Mouse (Mus musculus) layer of hippocampus, adult 8-10 months (tissue): Measurements from ENCODE around the gene 1700025C18Rik. TPM values are rescaled to one million over a fixed set of nuclear protein-coding genes. Genes with fewer than 3 reads are reported as not detected.
A peak's percentile ranks its signal among the peaks of the same experiment; 100 is the strongest.

ENCODE experiments used
- DNase-seq, 2 experiments: peaks; one replicate each; pipeline ENCODE4 v3.0.0; 2022; ENCODE audit warnings: low spot score in 2 of 2
- total RNA-seq, 4 experiments: library from RNA; stranded (reverse); gene quantifications; 2 replicates each; pipeline ENCODE4 v1.2.4; 2022

The 1700025C18Rik gene
- total RNA-seq: not detected

DNA sequence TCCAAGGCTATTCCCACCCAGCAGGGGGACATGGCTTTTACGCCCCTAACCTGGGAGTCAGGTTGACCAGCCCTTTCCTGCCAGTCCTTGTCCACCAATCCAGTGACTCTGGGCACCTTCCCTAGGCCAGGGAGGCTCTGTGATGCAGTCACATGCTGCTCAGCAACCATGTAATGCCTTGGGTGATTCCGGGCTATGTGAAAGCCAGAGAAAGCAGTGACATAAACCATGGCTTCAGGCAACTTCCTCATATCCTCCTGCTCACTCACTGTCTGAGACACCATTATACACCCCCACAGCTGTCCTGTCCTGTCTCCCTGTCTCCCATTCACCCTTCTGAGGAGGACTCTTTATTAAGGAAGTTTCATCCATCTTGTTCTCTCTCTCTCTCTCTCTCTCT is at the start of gene 1700025C18Rik:
1700025C18Rik (minus strand) TSS at position 101 of the 400 bp plus-strand sequence.
- no peak for DNase-seq

DNA sequence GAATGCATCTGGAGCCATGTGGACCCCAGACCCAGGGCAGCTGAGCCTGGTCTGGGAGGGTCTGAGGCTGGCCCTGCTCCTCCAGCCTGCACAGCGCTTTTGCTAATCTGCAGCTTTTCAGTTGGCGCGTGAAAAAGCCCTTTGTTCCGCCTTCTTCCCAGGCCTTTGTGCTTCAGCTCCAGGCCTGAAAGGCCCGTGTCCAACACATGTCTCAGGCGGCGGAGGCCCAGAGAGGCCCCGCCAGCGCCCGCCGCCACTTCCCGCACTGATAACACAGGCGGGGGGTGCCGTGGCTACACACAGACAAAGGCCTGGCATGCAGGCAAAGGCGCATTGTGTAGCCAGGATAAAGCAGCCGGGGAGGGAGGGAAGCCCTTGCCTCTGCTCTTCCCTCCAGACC is 45.5 kb upstream of the 1700025C18Rik start:
- DNase-seq: no peak

DNA sequence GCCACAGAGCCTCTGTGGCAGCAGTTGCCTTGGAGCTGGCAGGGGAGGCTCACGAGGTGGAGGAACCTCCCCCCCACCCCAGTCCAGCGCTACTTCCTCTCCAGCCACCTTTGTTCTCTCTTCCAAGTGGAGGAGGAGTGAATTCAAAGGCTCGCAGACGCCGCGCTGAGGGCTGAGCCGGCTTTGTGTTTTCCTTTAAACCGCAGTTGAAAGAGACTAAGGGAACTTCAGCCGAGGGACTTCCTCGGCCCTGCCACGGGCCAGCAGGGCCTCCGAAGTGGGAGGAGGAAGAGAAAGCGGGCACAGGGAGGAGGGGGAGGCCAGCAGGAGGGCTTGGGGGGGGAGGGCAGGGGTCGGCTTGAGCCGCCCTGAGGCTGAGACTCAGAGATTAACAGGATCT is 43.0 kb upstream of the 1700025C18Rik start:
- DNase-seq: no peak

DNA sequence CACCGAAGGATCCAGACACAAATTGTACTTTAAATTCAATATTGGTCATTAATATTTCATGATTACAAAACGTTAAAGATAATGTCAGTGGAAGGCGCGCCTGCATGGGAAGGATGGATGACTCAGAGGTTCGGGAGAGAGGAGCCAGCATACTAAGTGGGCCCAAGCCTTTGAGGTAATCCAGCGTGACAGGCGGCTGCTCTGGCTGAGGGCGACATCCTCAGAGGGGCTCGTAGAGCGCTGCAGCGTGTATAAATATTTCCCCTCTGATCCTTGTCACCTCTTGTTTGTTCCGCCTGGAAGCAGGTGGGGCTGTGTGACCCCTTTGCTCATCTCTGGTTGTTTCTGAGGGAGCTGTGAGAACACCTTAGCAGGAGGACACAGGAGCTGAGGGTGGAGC is 40.9 kb upstream of the 1700025C18Rik start:
- DNase-seq: no peak

DNA sequence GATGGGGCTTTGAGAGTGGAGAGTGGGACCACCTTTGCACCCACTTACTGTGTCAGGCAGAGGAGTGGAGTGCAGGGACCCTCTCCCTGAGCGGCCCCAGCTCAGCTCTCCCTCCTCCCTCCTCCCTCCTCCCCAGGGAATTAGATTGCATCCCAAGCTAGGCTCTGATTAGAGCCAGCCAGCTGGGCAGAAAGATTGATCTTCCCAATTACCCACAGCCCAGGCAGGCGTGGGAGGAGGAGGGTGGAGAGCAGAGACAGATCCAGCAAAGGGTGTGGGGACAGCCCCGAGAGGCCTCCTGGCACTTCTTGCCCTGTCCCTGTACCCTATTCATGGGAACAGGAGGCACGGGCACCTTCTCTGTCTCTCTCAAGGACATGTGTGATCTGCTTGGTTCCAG is 38.6 kb upstream of the 1700025C18Rik start:
- no peak for DNase-seq

DNA sequence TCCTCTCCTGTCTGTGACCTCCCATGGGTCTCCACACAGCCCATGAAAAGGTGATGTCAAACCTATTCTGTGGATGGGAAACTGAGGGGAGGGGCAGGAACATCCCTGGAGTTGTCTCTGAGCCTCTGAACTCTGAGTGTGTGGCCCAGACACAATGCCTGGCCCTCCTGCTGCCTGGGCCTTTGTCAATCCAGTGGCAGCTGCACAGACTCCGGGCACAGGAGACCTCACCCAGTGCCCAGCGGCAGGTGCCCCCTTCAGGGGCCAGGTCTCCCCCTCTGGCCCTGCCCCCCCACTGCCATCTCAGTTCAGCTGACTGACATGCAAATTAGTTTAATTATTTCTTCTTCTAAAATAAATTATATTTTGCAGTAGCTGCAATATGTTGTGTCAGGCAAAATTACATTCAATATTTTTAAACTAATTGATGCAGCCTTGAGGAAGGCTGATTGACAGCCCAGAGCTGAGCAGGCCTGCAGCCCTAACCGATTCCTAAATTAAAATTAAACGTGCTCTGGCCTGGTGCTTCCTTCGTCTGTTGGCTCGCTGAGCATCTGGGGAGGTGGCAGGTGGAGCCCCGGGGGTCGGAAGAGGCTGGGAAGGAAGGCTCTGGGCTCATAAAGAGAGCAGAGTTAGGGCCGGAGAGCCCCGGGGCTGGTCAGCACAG is 36.5 kb upstream of the 1700025C18Rik start:
- DNase-seq: no peak

DNA sequence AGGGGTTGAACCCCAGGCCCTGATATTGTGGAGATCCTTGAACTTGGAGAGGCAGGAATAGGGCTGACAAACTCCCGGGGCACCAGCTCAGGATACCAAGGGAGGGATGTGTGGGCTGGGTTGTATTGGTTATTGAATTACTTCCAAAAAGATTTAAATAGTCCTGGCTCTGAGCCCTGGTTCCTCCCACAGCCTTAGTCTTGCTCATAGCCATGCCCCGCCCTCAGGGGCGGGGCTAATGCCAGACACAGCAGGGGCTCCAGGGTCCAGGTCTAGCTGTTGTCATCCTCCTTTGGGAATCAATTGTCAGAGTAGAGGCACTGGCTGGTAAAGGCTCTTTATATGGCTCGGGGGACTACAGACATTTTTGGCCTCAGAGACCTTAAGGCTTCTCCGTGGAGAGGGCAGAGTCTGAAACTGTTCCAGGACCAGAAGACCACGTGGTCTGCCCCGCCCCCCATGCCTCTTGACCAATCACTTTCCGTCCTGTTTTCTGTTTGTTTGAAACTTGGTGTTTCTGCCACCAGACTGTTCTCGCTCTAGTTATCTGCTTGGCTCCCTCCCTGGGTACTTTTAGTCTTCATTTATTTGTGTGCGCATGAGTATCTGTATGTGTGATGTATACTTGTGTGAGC is 30.8 kb upstream of the 1700025C18Rik start:
- peak in 1 of 2 experiments; percentile 21 for DNase-seq

DNA sequence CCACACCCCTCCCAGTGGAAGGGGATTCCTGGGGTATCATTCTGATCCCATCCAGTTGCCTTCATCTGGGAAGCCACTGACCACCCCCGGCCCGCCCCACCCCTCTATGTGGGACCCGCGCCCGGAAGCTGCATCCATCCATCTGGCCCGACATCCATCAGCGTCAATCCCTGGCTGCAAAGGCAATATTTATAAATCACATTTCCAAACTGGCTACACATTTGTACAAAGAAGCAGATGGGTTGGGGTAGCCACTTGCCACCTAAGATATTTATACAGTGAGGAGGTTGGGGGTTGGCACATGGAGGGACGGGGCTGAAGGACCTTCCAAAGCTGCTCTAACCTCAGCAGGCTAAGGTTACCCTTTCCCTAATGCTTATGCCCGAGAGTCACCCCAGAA is 30.2 kb upstream of the 1700025C18Rik start:
- DNase-seq: no peak

DNA sequence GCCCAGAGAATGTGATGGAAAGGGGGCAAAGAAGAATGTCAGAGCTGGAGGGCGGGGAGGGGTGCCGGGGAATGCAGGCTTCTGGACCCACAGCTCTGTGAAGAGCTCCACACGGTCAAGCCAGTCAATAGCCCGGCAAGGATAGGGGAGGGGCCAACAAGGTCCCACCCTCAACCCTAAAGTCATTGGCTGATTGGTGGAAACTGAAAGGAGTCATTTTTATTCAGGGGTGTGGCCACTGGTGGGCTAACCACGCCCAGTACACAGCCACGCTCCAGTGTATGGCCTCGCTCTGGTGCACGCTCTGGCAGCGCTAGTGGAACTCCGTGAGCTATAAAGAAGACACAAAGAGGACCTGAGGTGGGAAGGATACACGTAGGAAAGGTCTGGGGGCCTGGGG is 23.2 kb upstream of the 1700025C18Rik start:
- no peak for DNase-seq

DNA sequence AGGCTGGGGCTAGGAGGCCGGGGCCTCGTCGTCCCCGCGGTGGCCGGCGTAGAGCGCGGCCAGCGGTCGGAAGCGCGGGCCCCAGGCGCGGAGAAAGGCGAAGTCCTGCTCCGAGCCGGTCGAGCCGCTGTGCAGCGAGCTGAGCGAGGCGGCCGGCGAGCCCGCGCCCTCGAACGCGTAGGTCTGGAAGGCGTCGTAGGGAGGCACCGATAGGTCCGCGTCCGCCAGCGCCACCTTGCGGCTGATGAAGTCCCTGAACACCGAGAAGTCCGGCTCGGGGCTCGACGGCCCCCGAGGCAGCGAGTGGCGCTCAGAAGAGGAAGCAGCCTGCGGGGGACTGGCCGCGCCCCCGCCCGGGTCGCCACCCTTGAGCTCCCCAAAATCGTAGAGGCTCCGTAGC is 21.6 kb upstream of the 1700025C18Rik start:
- peak in 1 of 2 experiments; percentile 67 for DNase-seq

DNA sequence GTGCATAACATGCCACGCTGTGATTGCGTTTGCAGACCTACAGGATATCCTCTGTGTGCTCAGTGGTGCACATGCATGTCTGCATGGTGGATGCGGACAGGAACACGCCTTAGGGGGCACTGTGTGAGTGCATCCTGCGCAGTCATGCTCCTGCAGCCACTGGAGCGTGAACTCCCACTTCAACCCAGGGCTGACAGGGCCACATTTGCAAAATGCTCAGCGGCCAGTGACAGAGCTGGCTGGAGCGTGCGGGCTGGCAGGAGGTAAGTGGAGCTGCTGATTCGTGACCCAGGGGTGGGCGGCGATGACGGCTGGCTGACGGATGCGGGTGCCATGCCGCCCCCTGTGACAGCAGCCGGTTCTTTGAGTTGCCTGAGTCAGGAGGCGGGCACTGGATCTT is 16.0 kb upstream of the 1700025C18Rik start:
- no peak for DNase-seq

DNA sequence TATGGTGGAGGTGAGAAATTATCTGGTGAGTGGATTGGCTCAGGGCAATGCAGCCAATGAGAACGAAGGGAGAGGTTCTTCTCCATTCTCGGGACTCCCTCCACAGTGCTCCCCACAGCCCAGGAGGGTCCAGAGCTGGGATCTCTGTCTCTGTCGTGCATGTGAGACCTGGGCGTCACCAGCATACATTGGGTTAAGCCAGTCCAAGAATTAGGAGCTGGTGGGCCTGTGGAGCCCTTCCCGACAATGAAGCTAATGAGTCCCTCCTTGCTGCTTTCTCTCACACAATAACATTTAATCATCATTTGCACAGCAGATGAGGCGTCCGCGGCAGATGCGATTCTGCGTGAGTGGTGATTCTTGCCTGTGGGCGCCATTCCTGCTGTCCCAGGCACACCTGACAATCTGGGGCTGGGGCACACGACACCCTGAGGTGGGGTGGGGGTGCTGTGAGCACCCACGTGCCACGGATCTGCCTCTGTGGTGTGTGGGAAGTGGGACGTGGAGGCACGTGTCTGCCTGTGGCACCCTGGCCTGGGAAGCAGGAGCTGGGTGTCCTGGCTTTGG is 15.0 kb upstream of the 1700025C18Rik start:
- DNase-seq: peak in 1 of 2 experiments; percentile 26

DNA sequence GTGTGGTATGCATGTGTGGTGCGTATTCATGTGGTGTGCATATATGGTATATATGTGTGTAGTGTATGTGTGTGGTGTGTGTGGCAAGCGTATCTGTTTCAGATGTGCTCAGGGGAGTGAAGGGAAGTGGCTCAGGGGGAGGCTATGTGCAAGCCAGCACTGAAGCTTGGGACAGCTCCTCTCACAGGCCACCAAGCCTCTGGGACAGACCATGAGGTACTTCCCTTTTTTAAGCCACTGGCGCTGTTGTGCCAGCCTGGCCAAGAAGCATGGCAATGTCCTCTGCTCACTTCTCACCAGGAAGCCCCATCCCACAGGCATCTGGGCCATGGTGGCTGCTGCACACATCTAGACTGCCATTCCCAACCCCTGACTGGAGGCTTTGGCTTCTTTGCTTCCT is 12.4 kb upstream of the 1700025C18Rik start:
- no peak for DNase-seq

DNA sequence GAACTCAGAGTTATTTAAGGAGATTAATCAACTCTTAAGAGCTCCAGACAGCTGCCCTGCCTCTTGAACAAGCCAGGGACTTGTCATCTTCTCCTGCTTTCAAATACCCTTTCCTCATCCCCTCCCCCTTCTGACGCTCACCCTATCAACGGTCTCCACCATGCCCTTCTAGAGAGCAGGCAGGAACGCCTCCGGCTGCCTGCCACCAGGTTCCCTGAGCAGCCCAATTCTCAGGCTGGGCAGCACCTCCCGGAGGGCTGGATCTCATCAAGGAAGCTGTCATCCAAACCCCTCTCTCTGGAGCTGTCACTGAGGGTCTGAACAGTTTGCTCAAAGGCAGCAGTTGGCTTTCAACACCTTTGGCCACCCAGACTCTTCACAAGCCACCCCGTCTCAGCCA is 10.2 kb upstream of the 1700025C18Rik start:
- DNase-seq: no peak

DNA sequence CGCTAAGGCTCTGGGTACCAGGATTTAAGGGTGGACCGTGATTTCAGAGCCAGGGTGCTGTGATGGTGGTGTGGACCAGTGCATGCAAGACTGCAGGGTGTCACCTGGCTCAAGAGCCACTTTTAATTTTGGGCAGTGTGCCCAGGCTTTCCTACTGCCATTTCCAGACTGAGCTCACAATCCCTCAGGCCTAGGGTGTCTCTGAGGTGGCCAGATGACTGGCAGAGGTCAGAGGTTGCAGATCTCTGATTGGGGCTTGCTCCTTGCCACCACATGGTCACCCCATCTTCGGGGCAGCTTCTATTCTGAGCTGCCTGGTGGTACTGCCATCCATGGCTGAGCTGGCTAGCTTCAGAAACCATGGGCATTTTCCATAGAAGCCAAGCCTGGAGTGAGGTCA is 8.3 kb upstream of the 1700025C18Rik start:
- no peak for DNase-seq

DNA sequence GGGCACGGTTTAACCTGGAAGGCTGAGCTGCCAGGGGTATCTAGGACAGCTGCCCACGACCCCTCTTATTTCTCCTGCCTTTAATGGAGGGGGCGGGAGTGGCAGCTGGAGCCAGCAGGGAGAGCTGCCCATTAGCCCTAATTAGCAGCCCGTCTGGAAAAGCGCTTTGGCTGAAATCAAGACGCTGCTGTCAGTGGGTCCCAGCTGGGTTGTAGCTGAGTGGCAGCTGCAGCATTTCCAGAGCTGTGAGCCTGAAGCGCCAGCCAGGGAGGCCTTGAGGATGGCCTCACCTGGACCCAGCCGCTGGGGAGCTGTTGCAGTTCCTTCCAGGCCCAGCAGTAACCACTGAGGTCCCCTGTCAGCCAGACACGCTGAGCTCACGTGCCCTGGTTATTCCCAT is 5.8 kb upstream of the 1700025C18Rik start:
- no peak for DNase-seq

DNA sequence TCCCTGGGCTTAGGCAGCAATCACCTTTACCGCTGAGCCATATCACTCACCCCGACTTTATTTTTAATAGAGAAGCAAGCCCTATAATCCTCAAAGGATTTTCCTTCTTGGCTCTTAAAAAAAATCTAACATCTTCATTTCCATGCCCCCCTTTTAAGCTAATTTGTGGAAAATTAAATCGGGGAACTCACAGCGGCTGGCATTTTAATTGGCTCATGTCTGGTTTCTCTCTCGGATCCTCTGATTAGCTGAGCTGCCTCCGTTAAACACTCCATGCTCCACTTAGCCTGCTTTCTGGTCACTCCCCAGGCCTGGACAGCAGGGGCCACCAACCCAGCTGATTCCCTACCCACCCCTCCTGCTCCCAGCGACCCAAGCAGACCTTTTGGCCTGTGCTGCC is 1.8 kb upstream of the 1700025C18Rik start:
- no peak for DNase-seq

DNA sequence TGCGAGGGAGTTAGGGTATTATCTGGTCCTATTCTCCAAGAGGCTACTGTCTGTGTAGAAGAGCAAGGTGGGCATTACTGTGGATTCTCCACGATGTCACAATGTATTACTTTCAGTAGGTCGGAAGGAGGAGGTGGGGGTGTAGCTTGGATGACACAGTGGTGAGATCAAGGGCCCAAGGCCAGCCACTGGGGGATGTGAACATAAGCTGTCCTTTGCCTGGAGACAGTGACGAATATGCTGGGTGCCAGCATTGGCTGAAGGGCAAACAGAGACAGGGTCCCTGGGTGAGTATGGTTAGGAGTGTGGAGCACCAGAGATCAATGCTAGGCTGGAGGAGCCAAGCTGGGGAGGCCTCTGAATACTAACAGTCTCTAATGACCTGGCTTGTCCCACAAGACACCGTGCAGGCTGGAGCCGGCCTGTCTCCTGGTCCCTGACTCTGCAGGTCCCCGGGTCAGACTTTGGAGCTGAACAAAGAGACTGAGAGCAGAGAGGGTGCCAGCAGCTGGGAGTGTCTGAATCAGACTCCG is 949 bp upstream of the 1700025C18Rik start:
- no peak for DNase-seq

DNA sequence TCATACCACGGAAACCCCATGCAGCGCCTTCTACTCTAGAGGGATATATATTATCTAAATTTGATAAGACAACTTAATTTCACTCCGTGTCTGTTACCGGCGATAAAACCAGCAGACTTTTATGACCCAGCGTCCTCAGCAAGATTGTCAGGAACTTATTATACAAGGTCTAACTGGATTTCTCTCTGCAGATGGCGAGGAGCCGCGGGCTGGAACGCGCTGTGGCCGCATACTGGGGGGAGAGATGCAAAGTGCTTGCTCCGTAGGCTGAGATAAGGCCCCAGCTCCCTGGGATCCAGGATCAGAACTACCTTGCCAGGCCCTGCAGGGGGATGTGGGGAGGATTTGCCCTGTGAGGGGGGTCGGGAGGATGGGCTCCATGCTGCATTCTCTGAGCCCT is 1.1 kb downstream of the 1700025C18Rik start:
- DNase-seq: no peak

DNA sequence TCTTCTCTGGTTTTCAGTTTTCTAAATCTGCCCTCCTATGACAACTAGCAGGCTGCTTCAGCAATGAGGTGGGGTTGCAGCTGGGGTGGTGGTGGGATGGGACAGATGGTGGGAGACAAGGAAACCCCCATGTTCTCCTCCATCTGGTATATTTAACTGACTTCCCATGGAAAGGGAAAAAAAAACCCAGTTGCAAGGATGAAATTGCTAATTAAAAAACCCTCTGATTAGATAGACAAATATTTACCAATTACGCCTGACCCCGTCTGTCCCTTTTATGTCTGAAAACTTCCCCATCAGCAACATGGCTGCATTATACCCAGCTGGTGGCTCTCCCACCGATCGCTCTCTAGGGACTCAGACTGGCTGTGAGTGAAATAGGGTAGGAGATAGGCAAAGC is 3.9 kb downstream of the 1700025C18Rik start:
- DNase-seq: no peak

DNA sequence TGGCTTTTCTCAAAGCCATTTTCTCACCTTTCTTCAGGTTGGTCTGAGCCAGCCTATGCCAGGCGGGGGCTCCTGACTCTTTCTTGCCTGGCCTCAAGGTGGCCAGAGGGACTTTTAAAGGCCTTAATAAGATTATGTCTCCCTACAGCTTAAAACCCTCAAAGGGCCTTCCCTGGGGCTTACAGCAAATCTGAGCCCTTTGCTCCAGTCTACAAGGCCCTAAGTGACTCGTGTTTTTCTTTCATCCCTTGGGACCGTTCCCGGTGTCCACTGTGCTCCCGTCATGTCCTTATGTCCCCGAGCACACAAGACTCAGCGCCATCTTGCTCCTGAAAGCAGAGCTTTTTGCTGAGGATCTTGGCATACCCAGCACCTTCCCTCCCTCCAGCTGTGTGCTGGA is 9.3 kb downstream of the 1700025C18Rik start:
- no peak for DNase-seq

DNA sequence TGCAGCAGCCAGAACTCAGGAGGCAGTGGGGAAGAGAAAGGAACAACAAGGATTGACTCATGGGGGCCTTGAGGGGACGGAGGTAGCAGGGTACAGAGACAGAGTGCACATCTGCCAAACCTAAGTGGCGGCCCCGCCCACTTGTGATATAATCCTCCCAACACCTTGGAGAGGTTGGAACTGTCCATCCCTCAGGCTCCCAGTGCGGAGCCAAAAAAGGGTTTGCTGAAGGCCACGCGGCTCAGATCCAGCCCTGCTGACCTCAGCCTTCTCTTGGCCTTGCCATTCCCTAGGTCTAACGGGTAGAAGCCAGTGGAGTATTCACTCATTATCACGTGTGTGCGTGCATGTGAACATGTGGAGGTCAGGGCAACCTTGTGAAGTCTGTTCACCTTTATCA is 9.9 kb downstream of the 1700025C18Rik start:
- DNase-seq: no peak

DNA sequence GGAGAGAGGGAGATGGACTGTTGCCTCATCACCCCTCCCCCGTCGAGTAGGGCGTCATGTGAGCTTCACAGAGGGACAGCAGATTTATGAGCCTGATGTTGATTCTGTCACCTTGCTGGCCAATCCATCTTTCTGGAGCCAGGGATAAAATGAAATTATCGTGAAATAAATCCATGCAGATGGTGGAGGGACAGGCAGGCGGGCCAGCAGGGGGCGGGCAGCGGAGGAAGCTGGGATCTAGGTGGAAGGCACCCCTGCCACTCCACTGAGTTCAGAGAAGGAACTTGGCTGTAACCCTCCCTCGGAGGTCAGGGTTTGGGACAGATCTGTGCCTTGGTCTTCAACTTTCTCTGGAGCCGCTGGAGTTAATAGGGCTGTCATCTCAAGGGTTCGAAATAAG is 11.9 kb downstream of the 1700025C18Rik start:
- DNase-seq: no peak
